16 mouse cellular contexts compared by ENCODE assay signal in the genomic region with DNA sequence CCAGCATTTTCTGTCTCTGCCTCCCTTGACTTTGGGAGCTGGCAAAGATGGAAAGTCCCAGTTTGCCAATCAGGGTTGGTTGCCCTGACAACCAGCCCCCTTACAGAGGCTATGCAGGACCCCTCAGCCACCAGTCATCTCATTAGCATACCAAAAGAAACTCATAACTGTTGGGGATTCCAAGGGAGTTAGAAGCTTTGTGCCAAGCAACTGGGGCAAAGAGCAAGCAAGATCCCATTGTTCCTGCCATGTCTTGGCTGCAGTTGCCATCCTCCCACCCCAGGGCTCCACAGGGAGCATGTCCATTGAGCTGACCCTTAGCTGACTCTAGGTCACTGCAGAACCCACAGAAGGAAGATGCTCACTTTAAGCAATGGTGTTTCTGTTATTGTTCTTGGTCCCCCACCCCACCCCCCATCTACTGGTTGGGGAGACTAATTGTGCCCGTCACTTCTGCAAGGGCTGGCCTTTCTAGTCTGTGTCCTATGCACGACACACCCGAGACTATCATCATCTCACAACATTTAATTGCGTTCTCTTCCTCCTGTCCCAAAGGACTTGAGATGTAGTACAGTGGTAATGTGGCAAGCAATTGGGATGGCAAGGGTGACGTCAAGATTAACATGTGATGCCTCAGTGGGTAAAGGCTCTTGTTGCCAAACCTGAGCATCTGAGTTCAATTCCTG.
A peak's percentile ranks its signal among the peaks of the same experiment; 100 is the strongest.
DNase-seq lines count a peak whose midpoint lies in the region; ATAC-seq lines count a peak whose summit lies in the region.
"Had no signal": no experiment of that assay in that cellular context is flagged by ENCODE, and none has a peak within 500 bp of the region (broad histone marks: within the 10 kb centered on the region; RNA-seq: fewer than 3 reads in every experiment).

No protein-coding gene starts in this region.

- H3K9me3 ChIP-seq in forebrain, embryonic 16.5 days (ENCODE audit: control insufficient read depth, low read length), result peaks cover 5% of the 10 kb centered on the region
- H3K9me3 ChIP-seq in midbrain, embryonic 10.5 days (replicated peaks), result no peaks in the 10 kb centered on the region
- no peaks in the 10 kb centered on the region for H3K9me3 ChIP-seq in neural tube, embryonic 13.5 days
- H3K9me3 ChIP-seq: heart, embryonic 13.5 days; limb, embryonic 12.5 days; stomach, embryonic 15.5 days had no signal

- H3K4me1 ChIP-seq in forebrain, embryonic 16.5 days (replicated peaks; ENCODE audit: control insufficient read depth, insufficient read depth, low read length), result no peaks in the 10 kb centered on the region
- H3K4me1 ChIP-seq in midbrain, embryonic 10.5 days, result peaks cover 67% of the 10 kb centered on the region
- H3K4me1 ChIP-seq in neural tube, embryonic 13.5 days (replicated peaks), result peaks cover 3% of the 10 kb centered on the region; the same call in 1 of the 2 replicates
- H3K4me1 ChIP-seq: heart, embryonic 13.5 days; megakaryocyte, embryonic 14.5 days; stomach, embryonic 15.5 days had no signal

- peak; percentile 73; the same call in 1 of the 2 replicates for ATAC-seq in forebrain, embryonic 16.5 days
- peak; percentile 87 for ATAC-seq in neural tube, embryonic 13.5 days (ENCODE audit: low read depth)

- DNase-seq in embryo, embryonic 11 days, result peak; percentile 73
- DNase-seq in midbrain, embryonic 10.5 days (ENCODE audit: low spot score), result peak; percentile 83
- DNase-seq in MN1 (ENCODE audit: low spot score), result no peak
- no peak for DNase-seq in heart, adult 8-10 months (ENCODE audit: low spot score)
- no peak for DNase-seq in lung, postnatal 4 days
- DNase-seq in frontal cortex, postnatal 10 days (ENCODE audit: low spot score in 2 of 2), result no peak
- DNase-seq: cerebellum, postnatal 14 days; gastrocnemius, postnatal 10 days; thymus, postnatal 36 days had no signal

- H3K4me2 ChIP-seq in forebrain, embryonic 16.5 days (ENCODE audit: low read length), result no peak overlapping the region
- H3K4me2 ChIP-seq in neural tube, embryonic 13.5 days, result no peak overlapping the region
- H3K4me2 ChIP-seq: heart, embryonic 13.5 days; limb, embryonic 12.5 days; stomach, embryonic 15.5 days had no signal

- no peaks in the 10 kb centered on the region for H3K27me3 ChIP-seq in forebrain, embryonic 16.5 days (replicated peaks; ENCODE audit: control insufficient read depth, insufficient read depth, low read length)
- H3K27me3 ChIP-seq in midbrain, embryonic 10.5 days (ENCODE audit: low read depth, poor library complexity, severe bottlenecking), result peaks cover 96% of the 10 kb centered on the region
- peaks cover 83% of the 10 kb centered on the region for H3K27me3 ChIP-seq in neural tube, embryonic 13.5 days
- H3K27me3 ChIP-seq: heart, embryonic 13.5 days; limb, embryonic 12.5 days; megakaryocyte, embryonic 14.5 days; stomach, embryonic 15.5 days had no signal

- no peak overlapping the region for H3K4me3 ChIP-seq in forebrain, embryonic 16.5 days (replicated peaks; ENCODE audit: low read length)
- H3K4me3 ChIP-seq in midbrain, embryonic 10.5 days, result peak overlapping the region; percentile 23
- no peak overlapping the region for H3K4me3 ChIP-seq in neural tube, embryonic 13.5 days
- H3K4me3 ChIP-seq: heart, embryonic 13.5 days; limb, embryonic 12.5 days; megakaryocyte, embryonic 14.5 days; stomach, embryonic 15.5 days had no signal

- no peaks in the 10 kb centered on the region for H3K36me3 ChIP-seq in forebrain, embryonic 16.5 days (ENCODE audit: control insufficient read depth, insufficient read depth)
- no peaks in the 10 kb centered on the region for H3K36me3 ChIP-seq in midbrain, embryonic 10.5 days
- H3K36me3 ChIP-seq in neural tube, embryonic 13.5 days, result no peaks in the 10 kb centered on the region
- H3K36me3 ChIP-seq: heart, embryonic 13.5 days; limb, embryonic 12.5 days; stomach, embryonic 15.5 days had no signal

- H3K9ac ChIP-seq in forebrain, embryonic 16.5 days (replicated peaks; ENCODE audit: low read depth, low read length), result no peak overlapping the region
- H3K9ac ChIP-seq in neural tube, embryonic 13.5 days, result no peak overlapping the region
- H3K9ac ChIP-seq: heart, embryonic 13.5 days; limb, embryonic 12.5 days; stomach, embryonic 15.5 days had no signal

- no peak overlapping the region for H3K27ac ChIP-seq in forebrain, embryonic 16.5 days (ENCODE audit: low read length)
- H3K27ac ChIP-seq in midbrain, embryonic 10.5 days (replicated peaks), result peak overlapping the region; percentile 67
- no peak overlapping the region for H3K27ac ChIP-seq in neural tube, embryonic 13.5 days (replicated peaks)
- H3K27ac ChIP-seq: heart, embryonic 13.5 days; kidney, postnatal 0 days; limb, embryonic 12.5 days; stomach, embryonic 15.5 days had no signal

- 42% methylated on average over 5 of the region's 5 CpGs for WGBS in forebrain, embryonic 16.5 days
- WGBS in midbrain, embryonic 10.5 days, result 27% methylated on average over 5 of the region's 5 CpGs
- 24% methylated on average over 5 of the region's 5 CpGs for WGBS in neural tube, embryonic 13.5 days

Comparison
In these comparisons a context has a peak if more than half of its experiments do, and no peak if none do; other contexts are left out.
1. DNase-seq: peak in embryo, embryonic 11 days (single experiment) and midbrain, embryonic 10.5 days (single experiment); none in MN1 (single experiment), heart, adult 8-10 months (single experiment), lung, postnatal 4 days (0 of 2) and frontal cortex, postnatal 10 days (0 of 2).